Mouse (Mus musculus) kidney, adult 2 months (tissue): Measurements from ENCODE around the gene Dnaja1. TPM values are rescaled to one million over a fixed set of nuclear protein-coding genes. Genes with fewer than 3 reads are reported as not detected.
A peak's percentile ranks its signal among the peaks of the same experiment; 100 is the strongest.

Source experiments
- DNase-seq: peaks from one replicate; pipeline ENCODE4 v3.0.0; 2021
- H3K27ac ChIP-seq: fragments of 200-500 bp; 2 replicates; pipeline ENCODE4 v1.5.1; 2012; ENCODE audit warnings: low read depth, low read length, control low read depth, inconsistent platforms; ENCODE audit not compliant: insufficient read depth
- H3K27me3 ChIP-seq: fragments of 200-500 bp; replicated peaks from 2 replicates; pipeline ENCODE4 v1.6.1; 2012; ENCODE audit warnings: mild to moderate bottlenecking, moderate library complexity, low read length, inconsistent platforms; ENCODE audit not compliant: control insufficient read depth, insufficient read depth
- H3K36me3 ChIP-seq: fragments of 200-500 bp; 2 replicates; pipeline ENCODE4 v1.6.1; 2012; ENCODE audit warnings: mild to moderate bottlenecking, moderate library complexity, low read length, inconsistent platforms; ENCODE audit not compliant: control insufficient read depth, insufficient read depth
- H3K4me1 ChIP-seq: fragments of 200-500 bp; 2 replicates; pipeline ENCODE4 v1.6.1; 2011; ENCODE audit warnings: low read length; ENCODE audit not compliant: control insufficient read depth, insufficient read depth
- H3K4me3 ChIP-seq: fragments of 200-500 bp; 2 replicates; pipeline ENCODE4 v1.5.1; 2011; ENCODE audit warnings: mild to moderate bottlenecking, low read depth, low read length, control low read depth; ENCODE audit not compliant: insufficient read depth
- CTCF ChIP-seq: fragments of 200-500 bp; conservative IDR thresholded peaks from 2 replicates; pipeline ENCODE4 v1.5.1; 2011; ENCODE audit warnings: low read depth, mild to moderate bottlenecking, control low read depth, low read length, moderate library complexity, mixed read lengths; ENCODE audit not compliant: insufficient read depth, insufficient read length
- POLR2A ChIP-seq: fragments of 200-500 bp; IDR thresholded peaks from one replicate; pipeline ENCODE4 v1.6.1; 2011; ENCODE audit warnings: low read depth, low read length, control low read depth
- WGBS: fragments of 180-500 bp; shearing (Covaris S2); methylation state at CpG from one replicate; pipeline ENCODE4 v1.1.7; 2018; 5-methylcytosine and 5-hydroxymethylcytosine counted together
- polyA plus RNA-seq: library from polyadenylated mRNA; depleted of rRNA; stranded (reverse); fragments of >200 nt; gene quantifications from 2 replicates; pipeline ENCODE4 v1.2.3, GENCODE M21; 2012; rRNA removed

Dnaja1 gene
- 11.8 and 23.1 TPM in 2 replicates for polyA plus RNA-seq

- TF ChIP-seq CTCF (no peak), POLR2A (peak; percentile 94)
- peak; percentile 98 for DNase-seq
- Histone ChIP-seq H3K36me3 (peaks cover 13% of the 10 kb centered on the region), H3K4me3 (peak within 1 kb of the TSS; percentile 97), H3K4me1 (peaks cover 12% of the 10 kb centered on the region), H3K27me3 (no peaks in the 10 kb centered on the region), H3K27ac (peak within 1 kb of the TSS; percentile 97)
- under 1% methylated on average over 54 of the region's 54 CpGs for WGBS
These were observed at the start of gene Dnaja1 for GRCm38 (mm10) chr4:40722011-40722666. Gene Dnaja1 (plus strand): TSS chr4:40722150.

GRCm38 (mm10) chr4:40673526-40673925 lies 48.4 kb upstream of the Dnaja1 start:
- Histone ChIP-seq H3K4me1 (no peaks in the 10 kb centered on the region), H3K27me3 (no peaks in the 10 kb centered on the region; the same call in 1 of the 2 replicates), H3K27ac (no peak overlapping the region), H3K4me3 (no peak overlapping the region), H3K36me3 (no peaks in the 10 kb centered on the region)
- TF ChIP-seq POLR2A (no peak), CTCF (no peak)
- DNase-seq = no peak
- 96% methylated on average over 5 of the region's 5 CpGs for WGBS

DNA sequence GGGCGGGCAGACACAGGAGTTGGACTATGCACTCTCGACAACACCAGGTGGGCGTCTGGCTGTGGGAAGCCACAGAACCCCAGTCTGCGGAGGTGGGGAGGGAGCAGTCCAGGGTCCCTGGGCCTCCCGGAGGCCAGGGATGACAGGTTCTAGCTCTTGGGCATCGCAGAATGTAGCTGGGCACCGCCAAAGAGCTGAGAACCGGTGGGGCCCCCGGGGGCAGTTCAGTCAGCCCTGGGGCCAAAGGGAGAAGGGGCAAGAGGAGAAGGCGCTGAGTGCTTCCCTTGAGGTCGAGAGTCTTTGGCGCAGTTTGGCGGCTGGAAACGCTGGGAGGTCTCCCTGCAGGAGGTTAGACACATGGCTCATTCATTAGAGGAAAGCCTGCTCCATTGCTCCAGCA lies 45.6 kb upstream of the Dnaja1 start:
- Histone ChIP-seq H3K27ac (no peak overlapping the region), H3K27me3 (no peaks in the 10 kb centered on the region; the same call in 1 of the 2 replicates), H3K36me3 (no peaks in the 10 kb centered on the region), H3K4me1 (no peaks in the 10 kb centered on the region), H3K4me3 (no peak overlapping the region)
- DNase-seq = no peak
- TF ChIP-seq POLR2A (no peak), CTCF (no peak)
- WGBS = 23% methylated on average over 14 of the region's 14 CpGs

GRCm38 (mm10) chr4:40677132-40677531 lies 44.8 kb upstream of the Dnaja1 start:
- H3K36me3 ChIP-seq = no peaks in the 10 kb centered on the region
- H3K4me3 ChIP-seq = no peak overlapping the region
- DNase-seq = peak; percentile 18
- H3K4me1 ChIP-seq = no peaks in the 10 kb centered on the region
- H3K27me3 ChIP-seq = no peaks in the 10 kb centered on the region; the same call in 1 of the 2 replicates
- no peak for TF ChIP-seq POLR2A
- peak; percentile 70 for TF ChIP-seq CTCF
- WGBS = 31% methylated on average over 5 of the region's 5 CpGs
- H3K27ac ChIP-seq = no peak overlapping the region

GRCm38 (mm10) chr4:40680250-40680860 lies 41.6 kb upstream of the Dnaja1 start:
- H3K4me1 ChIP-seq = no peaks in the 10 kb centered on the region
- DNase-seq = peak; percentile 50
- H3K27ac ChIP-seq = no peak overlapping the region
- 52% methylated on average over 5 of the region's 5 CpGs for WGBS
- H3K4me3 ChIP-seq = no peak overlapping the region
- no peaks in the 10 kb centered on the region for H3K36me3 ChIP-seq
- TF ChIP-seq CTCF = peak; percentile 90
- no peak for TF ChIP-seq POLR2A
- H3K27me3 ChIP-seq = no peaks in the 10 kb centered on the region; the same call in 1 of the 2 replicates

DNA sequence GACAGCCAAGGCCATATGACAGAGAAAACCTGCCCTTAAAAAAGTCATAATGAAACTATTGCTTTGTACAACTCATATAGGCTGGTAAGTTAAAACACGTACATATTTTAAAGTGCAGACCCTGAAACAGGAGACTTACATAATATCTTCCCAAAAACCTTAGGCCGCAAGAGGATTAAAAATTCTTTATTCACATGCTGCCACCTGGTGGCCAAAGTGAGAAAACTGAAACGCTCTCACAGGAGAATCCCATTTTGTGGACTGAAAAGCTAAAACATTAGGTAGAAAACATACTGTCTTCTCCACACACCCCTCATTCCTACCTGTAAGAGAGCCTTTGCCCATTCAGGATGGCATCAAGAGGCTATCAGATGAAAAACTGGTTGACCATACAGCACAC lies 40.0 kb upstream of the Dnaja1 start:
- WGBS = 7% methylated on average over 3 of the region's 3 CpGs
- no peak overlapping the region for H3K27ac ChIP-seq
- no peaks in the 10 kb centered on the region for H3K36me3 ChIP-seq
- TF ChIP-seq POLR2A (no peak), CTCF (no peak)
- H3K4me3 ChIP-seq = no peak overlapping the region
- no peaks in the 10 kb centered on the region for H3K4me1 ChIP-seq
- peak; percentile 66 for DNase-seq
- no peaks in the 10 kb centered on the region for H3K27me3 ChIP-seq

DNA sequence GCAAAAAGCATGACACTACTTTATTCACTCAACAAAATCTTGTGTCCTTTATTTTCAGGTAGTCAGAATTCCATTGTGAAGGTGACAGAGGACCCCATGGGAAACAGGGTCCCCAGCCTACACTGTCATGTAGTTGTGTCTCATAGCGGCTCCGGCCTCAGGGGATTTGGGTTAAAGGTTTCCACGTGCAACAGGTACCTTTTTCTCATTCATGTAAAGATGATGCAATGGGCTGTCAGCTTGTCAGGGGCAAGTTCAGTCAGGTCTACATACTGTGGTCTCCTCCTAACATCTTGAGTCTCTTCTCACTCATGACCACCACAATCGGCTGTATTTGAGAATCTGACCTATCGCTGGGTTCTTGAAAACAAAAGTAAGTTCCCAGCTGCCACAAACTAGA lies 39.6 kb upstream of the Dnaja1 start:
- DNase-seq = no peak

More for the DNA sequence above, 39.6 kb upstream of the Dnaja1 start:
- no peaks in the 10 kb centered on the region for H3K27me3 ChIP-seq
- H3K27ac ChIP-seq = no peak overlapping the region
- TF ChIP-seq POLR2A = no peak
- no peak for TF ChIP-seq CTCF
- 91% methylated on average over 5 of the region's 5 CpGs for WGBS
- no peaks in the 10 kb centered on the region for H3K4me1 ChIP-seq
- H3K4me3 ChIP-seq = no peak overlapping the region
- no peaks in the 10 kb centered on the region for H3K36me3 ChIP-seq
